Mouse (Mus musculus) embryo, embryonic 11 days (tissue): ENCODE measurements around the gene Zfp91.

Experiments used
- DNase-seq: peaks from one replicate; pipeline ENCODE4 v3.0.0-alpha.2; 2015

Zfp91 gene

GRCm38 (mm10) chr19:12795511-12796327 is at the start of gene Zfp91, which contains the start of gene Lpxn:
TSS of gene Zfp91 (minus strand) at chr19:12796126.
TSS of gene Lpxn (plus strand) at chr19:12796193.
- DNase-seq, result peak; percentile 99

GRCm38 (mm10) chr19:12838507-12838906 is 42.6 kb upstream of the Zfp91 start:
- DNase-seq, result no peak

GRCm38 (mm10) chr19:12833625-12834024 is 37.7 kb upstream of the Zfp91 start:
- DNase-seq, result no peak

- DNase-seq, result no peak
Measured at GRCm38 (mm10) chr19:12831559-12831958, 35.6 kb upstream of the Zfp91 start.

- DNase-seq, result no peak
Measured at GRCm38 (mm10) chr19:12830823-12831430, 35.0 kb upstream of the Zfp91 start.

GRCm38 (mm10) chr19:12824549-12824948 is 28.6 kb upstream of the Zfp91 start:
- no peak for DNase-seq

GRCm38 (mm10) chr19:12820383-12820782 is 24.5 kb upstream of the Zfp91 start:
- DNase-seq, result peak; percentile 36

GRCm38 (mm10) chr19:12818507-12818906 is 22.6 kb upstream of the Zfp91 start:
- DNase-seq, result no peak

GRCm38 (mm10) chr19:12813883-12814282 is 18.0 kb upstream of the Zfp91 start:
- DNase-seq, result no peak

GRCm38 (mm10) chr19:12812644-12813364 is 16.9 kb upstream of the Zfp91 start:
- no peak for DNase-seq

- DNase-seq, result no peak
Measured at GRCm38 (mm10) chr19:12806214-12806613, 10.3 kb upstream of the Zfp91 start.

- DNase-seq, result no peak
Measured at GRCm38 (mm10) chr19:12805730-12806129, 9.8 kb upstream of the Zfp91 start.

- no peak for DNase-seq
Measured at GRCm38 (mm10) chr19:12804237-12804636, 8.3 kb upstream of the Zfp91 start.

- no peak for DNase-seq
Measured at GRCm38 (mm10) chr19:12802830-12803229, 6.9 kb upstream of the Zfp91 start.

- no peak for DNase-seq
Measured at GRCm38 (mm10) chr19:12801046-12801445, 5.1 kb upstream of the Zfp91 start.

- no peak for DNase-seq
Measured at GRCm38 (mm10) chr19:12800621-12801020, 4.7 kb upstream of the Zfp91 start.

GRCm38 (mm10) chr19:12799081-12799480 is 3.2 kb upstream of the Zfp91 start:
- no peak for DNase-seq

- no peak for DNase-seq
Measured at GRCm38 (mm10) chr19:12798404-12798803, 2.5 kb upstream of the Zfp91 start.

GRCm38 (mm10) chr19:12797071-12797470 is 1.1 kb upstream of the Zfp91 start:
- DNase-seq, result peak; percentile 63

- peak; percentile 72 for DNase-seq
Measured at GRCm38 (mm10) chr19:12796328-12796931, 504 bp upstream of the Zfp91 start.

- DNase-seq, result no peak
Measured at GRCm38 (mm10) chr19:12795110-12795509, 816 bp downstream of the Zfp91 start.

GRCm38 (mm10) chr19:12794056-12795044 is 1.6 kb downstream of the Zfp91 start:
- peak; percentile 93 for DNase-seq
